Mouse (Mus musculus) monocyte, adult 59 days (primary cell): Measurements from ENCODE around the gene Tmem268. TPM values are rescaled to one million over a fixed set of nuclear protein-coding genes. Genes with fewer than 3 reads are reported as not detected.

Experiments
- total RNA-seq, 2 experiments: library from RNA; stranded (reverse); gene quantifications; one replicate each; pipeline ENCODE4 v1.2.4; 2023

Tmem268 gene
- 10 to 100 TPM; 58.9 to 65.2 TPM for total RNA-seq

DNA sequence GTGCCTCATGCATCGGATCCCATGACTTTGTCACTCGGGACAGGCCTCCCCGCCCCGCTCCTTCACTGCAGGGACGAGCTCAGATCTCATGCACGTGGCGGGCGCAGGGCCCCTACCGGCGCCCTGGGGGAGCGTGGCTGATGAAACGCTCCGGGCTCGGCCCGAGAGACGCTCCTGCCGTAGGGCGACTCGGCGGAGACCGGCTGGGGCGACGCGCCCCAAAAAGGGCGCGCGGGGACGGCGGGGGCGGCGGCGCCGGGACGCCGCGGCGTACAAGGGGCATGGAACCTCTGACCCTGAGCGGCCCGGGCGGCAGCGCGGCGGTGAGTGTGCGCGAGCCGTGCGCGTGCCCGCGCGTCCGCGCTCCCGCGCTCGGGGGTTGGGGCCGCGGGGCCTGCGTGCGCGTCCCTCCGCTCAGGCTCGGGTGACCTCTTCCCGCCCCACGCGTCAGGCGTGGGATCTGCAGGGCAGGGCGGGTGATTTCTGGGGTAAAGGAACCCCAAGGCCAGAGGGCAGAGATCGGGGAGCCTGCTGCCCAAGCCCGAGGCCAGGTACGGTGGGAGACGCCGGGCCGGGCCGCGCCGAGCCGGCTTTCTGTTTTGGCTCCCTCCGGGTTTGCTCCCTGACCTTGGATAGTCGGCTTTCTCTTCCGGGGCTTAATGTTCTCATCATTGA lies at the start of gene Tmem268:
Tmem268 (plus strand) TSS at position 375 of the 675 bp plus-strand sequence.

DNA sequence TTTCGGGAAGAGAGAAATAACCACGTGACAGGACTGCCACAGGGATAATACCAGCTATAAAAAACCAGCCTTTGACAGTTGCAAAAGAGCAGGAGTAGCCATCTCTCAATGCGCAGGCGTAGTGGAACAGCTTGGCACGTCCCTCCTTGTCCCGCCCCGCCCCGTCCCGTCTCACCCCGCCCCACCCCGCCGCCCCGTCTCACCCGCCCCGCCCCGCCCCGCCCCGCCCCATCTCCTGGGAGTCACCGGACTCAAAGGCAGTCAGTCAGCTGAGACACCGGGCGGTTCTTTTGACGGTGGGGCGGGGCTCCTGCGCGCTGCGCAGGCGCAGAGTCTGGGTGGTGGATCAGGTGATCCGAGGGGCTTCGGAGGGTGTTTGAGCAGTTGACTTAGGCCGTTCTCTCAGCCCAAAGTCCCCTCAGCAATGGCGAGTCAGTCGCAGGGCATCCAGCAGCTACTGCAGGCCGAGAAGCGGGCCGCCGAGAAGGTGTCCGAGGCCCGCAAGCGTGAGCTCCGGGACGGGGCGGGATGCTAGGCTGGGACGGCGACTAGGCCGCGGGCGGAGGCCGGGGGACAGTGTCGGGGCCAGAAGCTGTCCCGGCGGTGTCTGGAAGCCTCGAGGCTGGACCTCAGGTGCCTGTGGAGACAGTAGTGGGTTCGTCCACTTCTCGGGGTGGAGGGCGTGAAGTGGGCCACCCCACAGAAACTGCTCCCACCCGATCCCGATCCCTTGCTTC lies 13.9 kb upstream of the Tmem268 start, which contains the start of gene Atp6v1g1:
Atp6v1g1 (plus strand) TSS at position 279 of the 737 bp plus-strand sequence.

DNA sequence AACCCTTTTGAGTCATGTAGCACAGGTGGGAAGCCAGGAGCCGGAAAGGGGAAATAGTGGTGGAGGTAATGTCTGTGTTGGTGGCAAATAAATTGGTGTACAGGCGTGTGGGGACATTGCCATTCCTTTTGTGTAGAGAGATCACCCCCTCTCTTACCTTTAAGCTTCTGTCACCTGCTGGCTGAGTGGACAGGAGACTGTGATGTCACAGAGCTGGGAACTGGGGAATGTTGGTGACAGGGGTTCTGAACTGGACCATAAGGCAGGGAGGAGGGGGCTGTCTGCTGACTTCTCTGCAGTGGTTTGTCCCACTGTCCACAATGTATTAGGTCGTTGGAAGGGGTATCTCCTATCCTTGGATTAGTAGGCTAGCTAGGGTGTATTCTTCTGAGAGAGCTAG lies 46.4 kb downstream of the Tmem268 start, which contains the start of gene Gm11213:
Gm11213 (minus strand) TSS at position 317 of the 400 bp plus-strand sequence.

DNA sequence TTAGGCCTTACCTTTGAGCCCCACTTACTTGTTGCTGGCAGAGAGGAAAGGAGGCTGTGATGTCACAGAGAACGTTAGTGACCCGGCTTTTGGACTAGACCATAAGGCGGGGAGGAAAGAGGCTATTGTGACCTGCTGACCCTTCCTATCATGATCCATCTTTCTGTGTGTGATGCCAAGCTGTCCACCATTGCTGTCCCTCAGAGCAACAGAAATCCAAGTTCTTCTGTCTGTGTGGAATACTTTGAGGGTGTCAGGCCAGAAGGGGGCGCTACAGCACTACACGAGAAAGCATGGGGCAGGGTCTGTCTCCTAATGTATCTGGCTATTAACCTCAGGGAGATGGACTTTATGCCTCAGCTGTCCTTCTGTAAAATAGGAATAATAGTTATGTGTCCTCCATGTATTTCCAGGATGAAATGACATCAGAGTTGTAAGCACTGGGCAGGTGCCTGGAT lies 63.8 kb downstream of the Tmem268 start, which contains the start of gene Tex48:
Tex48 (minus strand) TSS at position 51 of the 458 bp plus-strand sequence.

Other genes starting within 250 kb of the Tmem268 start
- gene Orm1, start 214.2 kb upstream of the Tmem268 start, total RNA-seq: not detected
- gene Orm3, start 202.6 kb upstream of the Tmem268 start, total RNA-seq: not detected
- gene Orm2, start 196.3 kb upstream of the Tmem268 start, total RNA-seq: not detected
- gene Akna, start 155.4 kb upstream of the Tmem268 start, total RNA-seq: 100 to 1,000 TPM; 276 to 290 TPM
- 1 to 10 TPM; 6.8 to 9.9 TPM for gene Whrn, start 62.8 kb upstream of the Tmem268 start, total RNA-seq
- gene Atp6v1g1, start 14.0 kb upstream of the Tmem268 start, total RNA-seq: 100 to 1,000 TPM; 113 to 117 TPM
- not detected for gene Gm11213, start 46.5 kb downstream of the Tmem268 start, total RNA-seq
- not detected for gene Tex48, start 63.6 kb downstream of the Tmem268 start, total RNA-seq
- not detected for gene Gm11214, start 104.6 kb downstream of the Tmem268 start, total RNA-seq
- under 1 TPM; 0.37 to 0.55 TPM for gene Tnfsf15, start 186.3 kb downstream of the Tmem268 start, total RNA-seq